Mouse (Mus musculus) erythroblast, embryonic 14.5 days (primary cell): ENCODE measurements around the gene Cntn1. TPM values are rescaled to one million over a fixed set of nuclear protein-coding genes. Genes with fewer than 3 reads are reported as not detected.

Source experiments
- H3K27me3 ChIP-seq: 2 replicates; pipeline ENCODE4 v1.6.1; 2012; ENCODE audit warnings: inconsistent platforms; ENCODE audit not compliant: control insufficient read depth
- H3K36me3 ChIP-seq: 2 replicates; pipeline ENCODE4 v1.6.1; 2012; ENCODE audit warnings: mild to moderate bottlenecking, inconsistent platforms; ENCODE audit not compliant: control insufficient read depth
- H3K4me1 ChIP-seq: 2 replicates; pipeline ENCODE4 v1.6.1; 2012; ENCODE audit warnings: inconsistent platforms; ENCODE audit not compliant: control insufficient read depth
- H3K4me3 ChIP-seq: replicated peaks from 2 replicates; pipeline ENCODE3; 2012; ENCODE audit warnings: moderate library complexity, mild to moderate bottlenecking, inconsistent platforms
- H3K9me3 ChIP-seq: 2 replicates; pipeline ENCODE4 v1.6.1; 2012; ENCODE audit warnings: low read length, inconsistent platforms, mixed read lengths; ENCODE audit not compliant: control insufficient read depth
- GATA1 ChIP-seq: IDR thresholded peaks from 2 replicates; pipeline ENCODE4 v1.6.1; 2012; ENCODE audit warnings: low read length, inconsistent platforms, mixed read lengths
- TAL1 ChIP-seq: IDR thresholded peaks from 3 replicates; pipeline ENCODE4 v1.6.1; 2012; ENCODE audit warnings: low read length, inconsistent platforms, mixed read lengths
- polyA plus RNA-seq: library from polyadenylated mRNA; stranded (reverse); fragments of >175 nt; gene quantifications from 2 replicates; pipeline ENCODE4 v1.2.3, GENCODE M21; 2012

The Cntn1 gene
- polyA plus RNA-seq, 1 experiment: not detected

DNA sequence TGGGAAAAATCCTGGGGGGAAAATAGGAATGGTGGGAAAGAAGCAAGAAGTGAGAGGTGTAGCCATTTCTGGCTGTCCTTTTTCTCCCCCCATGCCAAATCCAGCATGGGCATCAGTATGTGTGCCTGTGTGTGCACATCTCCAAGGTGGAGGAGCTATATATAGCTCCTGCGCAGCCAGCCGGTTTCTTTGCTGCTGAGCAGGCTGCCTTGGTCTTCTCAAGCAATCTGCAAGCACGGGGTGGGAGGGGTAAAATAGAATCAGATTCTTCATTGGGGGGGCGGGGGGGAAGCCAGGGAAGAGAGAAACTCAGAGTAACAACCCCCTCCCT, 1.1 kb downstream of the Cntn1 start:
- H3K36me3 ChIP-seq: no peaks in the 10 kb centered on the region
- H3K9me3 ChIP-seq: peaks cover 15% of the 10 kb centered on the region; the same call in 1 of the 2 replicates
- H3K4me3 ChIP-seq: no peak overlapping the region
- H3K27me3 ChIP-seq: peaks cover 16% of the 10 kb centered on the region
- TF ChIP-seq GATA1 (no peak), TAL1 (no peak)
- no peaks in the 10 kb centered on the region for H3K4me1 ChIP-seq

GRCm38 (mm10) chr15:92057553-92057952, 6.6 kb downstream of the Cntn1 start:
- Histone ChIP-seq H3K4me1 (no peaks in the 10 kb centered on the region), H3K9me3 (peaks cover 7% of the 10 kb centered on the region), H3K36me3 (no peaks in the 10 kb centered on the region), H3K27me3 (no peaks in the 10 kb centered on the region), H3K4me3 (no peak overlapping the region)
- TF ChIP-seq GATA1 (no peak), TAL1 (no peak)

DNA sequence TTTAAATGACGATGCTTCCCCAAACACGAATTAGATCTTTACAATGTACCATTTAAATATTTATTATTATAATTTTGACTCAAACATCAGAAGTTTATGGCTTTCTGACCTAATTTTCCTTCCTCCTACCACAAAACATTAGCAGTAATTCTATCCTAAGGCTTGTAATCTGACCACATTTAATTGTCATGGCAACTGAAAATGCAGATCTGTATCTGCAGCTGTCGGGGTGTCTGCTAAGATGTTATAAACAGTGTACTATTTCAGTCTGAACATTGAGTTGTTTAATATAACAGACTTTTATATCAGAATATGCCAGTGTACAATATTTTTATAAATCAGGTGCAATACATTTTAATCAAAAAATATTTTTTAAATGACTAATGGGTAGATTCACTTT, 10.0 kb downstream of the Cntn1 start:
- Histone ChIP-seq H3K4me1 (no peaks in the 10 kb centered on the region), H3K9me3 (peaks cover 7% of the 10 kb centered on the region), H3K36me3 (no peaks in the 10 kb centered on the region), H3K27me3 (no peaks in the 10 kb centered on the region), H3K4me3 (no peak overlapping the region)
- TF ChIP-seq TAL1: no peak
- no peak for TF ChIP-seq GATA1

GRCm38 (mm10) chr15:92079416-92079815, 28.5 kb downstream of the Cntn1 start:
- Histone ChIP-seq H3K9me3 (peaks cover 4% of the 10 kb centered on the region; the same call in 1 of the 2 replicates), H3K36me3 (no peaks in the 10 kb centered on the region), H3K4me3 (no peak overlapping the region), H3K4me1 (no peaks in the 10 kb centered on the region), H3K27me3 (no peaks in the 10 kb centered on the region)
- TF ChIP-seq TAL1 (no peak), GATA1 (no peak)

- H3K36me3 ChIP-seq: no peaks in the 10 kb centered on the region
- H3K4me1 ChIP-seq: no peaks in the 10 kb centered on the region
- no peak for TF ChIP-seq TAL1
- H3K9me3 ChIP-seq: peaks cover 5% of the 10 kb centered on the region
- H3K4me3 ChIP-seq: no peak overlapping the region
- no peaks in the 10 kb centered on the region for H3K27me3 ChIP-seq
Measured at GRCm38 (mm10) chr15:92085876-92086275, 34.9 kb downstream of the Cntn1 start.

GRCm38 (mm10) chr15:92087691-92088286, 36.8 kb downstream of the Cntn1 start:
- Histone ChIP-seq H3K4me3 (no peak overlapping the region), H3K27me3 (no peaks in the 10 kb centered on the region), H3K4me1 (no peaks in the 10 kb centered on the region), H3K9me3 (peaks cover 6% of the 10 kb centered on the region), H3K36me3 (no peaks in the 10 kb centered on the region)
- no peak for TF ChIP-seq TAL1
- TF ChIP-seq GATA1: no peak

DNA sequence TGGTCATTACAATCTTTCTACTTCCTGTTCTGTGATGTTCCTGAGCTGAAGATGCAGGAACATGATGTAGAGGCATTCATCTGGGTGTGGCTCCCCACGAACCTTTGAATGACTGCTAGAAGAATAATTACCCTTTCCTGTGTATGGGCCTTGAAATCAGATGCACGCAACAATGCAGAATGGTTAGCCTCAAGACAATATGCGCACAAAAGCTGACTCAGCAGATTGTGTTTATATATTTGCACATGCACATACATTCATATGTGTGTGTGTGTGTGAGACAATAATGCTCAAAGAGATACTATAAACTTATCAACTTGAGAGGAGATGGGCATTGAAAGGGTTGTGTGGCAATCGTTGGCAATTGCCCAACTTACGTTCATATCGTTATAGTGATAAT, 39.8 kb downstream of the Cntn1 start:
- H3K27me3 ChIP-seq: no peaks in the 10 kb centered on the region
- no peak for TF ChIP-seq GATA1
- no peak for TF ChIP-seq TAL1
- no peaks in the 10 kb centered on the region for H3K4me1 ChIP-seq
- no peak overlapping the region for H3K4me3 ChIP-seq
- no peaks in the 10 kb centered on the region for H3K36me3 ChIP-seq
- H3K9me3 ChIP-seq: peaks cover 6% of the 10 kb centered on the region

DNA sequence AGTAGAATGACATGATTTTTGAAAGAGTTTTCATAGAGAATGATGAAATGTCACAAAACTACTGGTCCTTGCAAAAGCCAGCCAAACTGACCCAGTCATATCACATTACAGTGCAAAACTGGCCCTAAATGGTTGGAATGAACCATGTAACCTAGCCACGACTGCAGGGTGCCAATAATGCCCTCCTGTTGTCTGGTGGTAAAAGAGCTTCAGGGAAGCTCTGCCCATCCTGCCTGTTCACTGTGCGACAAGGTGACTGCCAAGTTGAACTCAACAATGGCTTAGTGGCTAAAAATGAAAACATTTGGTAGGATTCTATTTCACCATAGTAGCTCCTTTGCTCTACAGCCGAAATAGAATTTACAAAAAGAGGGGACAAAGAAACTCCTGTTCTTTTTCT, 41.1 kb downstream of the Cntn1 start:
- no peak for TF ChIP-seq TAL1
- TF ChIP-seq GATA1: no peak
- H3K36me3 ChIP-seq: no peaks in the 10 kb centered on the region
- peaks cover 6% of the 10 kb centered on the region for H3K9me3 ChIP-seq
- H3K27me3 ChIP-seq: no peaks in the 10 kb centered on the region
- no peak overlapping the region for H3K4me3 ChIP-seq
- H3K4me1 ChIP-seq: no peaks in the 10 kb centered on the region

DNA sequence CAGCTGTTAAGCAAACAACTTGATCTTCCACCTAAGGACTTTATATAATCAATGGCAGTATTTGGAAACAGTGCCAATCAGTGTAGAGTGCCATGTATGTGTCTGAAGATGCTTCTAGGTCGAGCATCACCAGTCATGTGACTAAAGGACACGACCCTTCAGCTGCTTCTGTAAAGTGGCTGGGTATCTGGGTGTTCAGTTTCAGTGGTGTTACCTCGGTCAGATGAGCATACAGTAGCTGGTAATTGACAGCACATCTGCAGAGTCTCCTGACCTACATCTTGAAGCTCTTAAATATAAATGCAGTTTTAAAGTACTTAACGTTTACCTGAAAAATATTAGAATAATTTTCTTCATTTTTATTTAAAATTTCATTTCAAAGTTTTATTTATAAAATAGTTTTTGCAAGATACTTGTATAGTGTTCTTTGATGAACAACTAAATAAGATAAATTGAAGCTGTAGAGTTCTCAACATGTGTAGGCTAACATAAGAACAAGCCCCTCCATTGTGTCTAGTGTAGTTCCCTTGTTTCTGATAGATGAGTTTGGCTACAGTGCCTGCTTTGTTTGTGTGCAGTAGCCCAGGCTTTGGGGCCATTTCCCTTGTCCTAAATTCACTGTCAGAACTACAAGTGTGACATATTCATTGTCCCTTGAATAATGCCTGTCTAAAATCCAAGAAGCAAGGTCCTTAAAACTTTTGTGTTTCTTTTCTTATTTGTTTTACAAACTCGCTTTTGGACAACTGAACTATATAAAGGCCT, 48.6 kb downstream of the Cntn1 start:
- no peaks in the 10 kb centered on the region for H3K4me1 ChIP-seq
- H3K27me3 ChIP-seq: no peaks in the 10 kb centered on the region
- no peak for TF ChIP-seq GATA1
- TF ChIP-seq TAL1: no peak
- H3K9me3 ChIP-seq: peaks cover 13% of the 10 kb centered on the region
- H3K4me3 ChIP-seq: no peak overlapping the region
- no peaks in the 10 kb centered on the region for H3K36me3 ChIP-seq
